Mouse (Mus musculus) C2C12 (cell line): ENCODE results near the gene Col27a1.

Experiments
- CEBPB ChIP-seq: IDR thresholded peaks from one replicate; pipeline ENCODE4 v1.6.1; 2011; ENCODE audit warnings: low read depth, mild to moderate bottlenecking, control low read depth, moderate library complexity
- CTCF ChIP-seq: IDR thresholded peaks from one replicate; pipeline ENCODE4 v1.5.1; 2011; ENCODE audit not compliant: control insufficient read depth, insufficient read depth, insufficient read length
- FOSL1 ChIP-seq: IDR thresholded peaks from one replicate; pipeline ENCODE4 v1.8.0; 2011; ENCODE audit warnings: mild to moderate bottlenecking, low read length; ENCODE audit not compliant: poor library complexity, insufficient read depth, severe bottlenecking
- MAX ChIP-seq: IDR thresholded peaks from one replicate; pipeline ENCODE4 v1.6.1; 2011; ENCODE audit warnings: mild to moderate bottlenecking, control low read depth
- MYOD1 ChIP-seq: IDR thresholded peaks from one replicate; pipeline ENCODE4 v1.6.1; 2011; ENCODE audit warnings: low read depth; ENCODE audit not compliant: control insufficient read depth, insufficient read length
- MYOG ChIP-seq: IDR thresholded peaks from one replicate; pipeline ENCODE4 v1.6.1; 2011; ENCODE audit not compliant: control insufficient read depth, insufficient read length; ENCODE audit errors: extremely low read depth
- USF1 ChIP-seq: IDR thresholded peaks from one replicate; pipeline ENCODE4 v1.6.1; 2011; ENCODE audit warnings: low read depth, mild to moderate bottlenecking, control low read depth, moderate library complexity

- no peak for TF ChIP-seq USF1
- no peak for TF ChIP-seq CTCF
- no peak for TF ChIP-seq MAX
- TF ChIP-seq CEBPB: no peak
- no peak for TF ChIP-seq FOSL1
- no peak for TF ChIP-seq MYOG
- TF ChIP-seq MYOD1: no peak
These were observed 82.5 kb downstream of the Col27a1 start for GRCm38 (mm10) chr4:63296263-63296662.
